Mouse (Mus musculus): ENCODE measurements around the gene Foxl1. TPM values are rescaled to one million over a fixed set of nuclear protein-coding genes. Genes with fewer than 3 reads are reported as not detected.

Foxl1 gene
- total RNA-seq (2021), result under 1 TPM in 1 of 2 experiments, not detected in 1; 0.29 TPM

DNA sequence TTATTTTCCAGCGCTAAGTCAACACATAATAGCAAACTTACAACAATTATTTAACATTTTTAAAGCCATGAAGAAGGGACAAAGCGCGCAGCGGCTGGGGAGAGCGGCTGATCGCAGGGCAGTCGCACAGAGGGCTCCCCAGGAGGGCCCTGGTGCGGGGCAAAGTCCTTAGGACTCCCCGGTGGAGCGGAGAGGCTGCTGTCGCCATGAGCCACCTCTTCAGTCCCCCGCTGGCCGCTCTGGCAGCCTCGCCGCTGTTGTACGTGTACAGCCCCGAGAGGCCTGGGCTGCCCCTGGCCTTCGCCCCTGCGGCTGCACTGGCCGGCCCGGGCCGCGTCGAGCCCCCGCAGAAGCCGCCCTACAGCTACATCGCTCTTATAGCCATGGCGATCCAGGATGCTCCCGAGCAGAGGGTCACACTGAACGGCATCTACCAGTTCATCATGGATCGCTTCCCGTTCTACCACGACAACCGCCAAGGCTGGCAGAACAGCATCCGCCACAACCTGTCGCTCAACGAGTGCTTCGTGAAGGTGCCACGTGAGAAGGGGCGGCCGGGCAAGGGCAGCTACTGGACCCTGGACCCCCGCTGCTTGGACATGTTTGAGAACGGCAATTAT, at the start of gene Foxl1:
Gene Foxl1, plus strand, starts transcription at position 185 of the 620 bp plus-strand sequence.
- intact Hi-C loops (cut with DNase I), result loop anchor here (5.0 kb wide), 1 partner anchor 264 kb away; no protein-coding TSS in a partner anchor
- DNase-seq (ENCODE audit: low spot score in 2 of 2), result no peak

GRCm38 (mm10) chr8:121078721-121079120, 49.0 kb upstream of the Foxl1 start:
- intact Hi-C loops (cut with DNase I), result loop anchor here (5.0 kb wide), 1 partner anchor 39 kb away; the partner anchor contains the start of gene Foxc2
- no peak for DNase-seq (ENCODE audit: low spot score in 2 of 2)

DNA sequence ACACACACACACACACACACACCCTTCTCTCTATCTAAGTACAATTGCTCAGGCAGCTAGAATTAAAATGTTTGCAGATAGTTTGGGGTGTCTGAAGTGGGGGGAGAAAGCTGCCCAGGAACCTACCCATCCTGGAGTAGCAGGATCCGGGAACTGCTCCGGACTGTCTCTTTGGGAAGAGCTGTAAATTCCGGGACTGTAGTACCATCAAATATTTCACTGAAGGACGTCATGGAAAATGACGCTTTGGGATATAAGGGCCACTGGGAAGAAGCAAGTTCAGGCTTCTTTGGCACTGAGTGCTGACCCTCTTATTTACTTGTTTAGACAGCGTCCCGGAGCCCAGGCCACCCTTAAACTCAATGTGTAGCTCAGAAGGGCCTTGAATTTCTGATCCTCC, 48.5 kb upstream of the Foxl1 start:
- DNase-seq (ENCODE audit: low spot score in 2 of 2), result no peak
- intact Hi-C loops (cut with DNase I), result loop anchor here (5.0 kb wide), 1 partner anchor 38 kb away; the partner anchor contains the start of gene Foxc2

- intact Hi-C loops (cut with DNase I), result loop anchor here (5.0 kb wide), 3 partner anchors 37 to 193 kb away; partner anchors contain the start of gene Foxc2
- no peak for DNase-seq (ENCODE audit: low spot score in 2 of 2)
Observed at GRCm38 (mm10) chr8:121079944-121080343, 47.8 kb upstream of the Foxl1 start.

GRCm38 (mm10) chr8:121080361-121081090, 47.2 kb upstream of the Foxl1 start:
- intact Hi-C loops (cut with DNase I), result loop anchor here (5.0 kb wide), 2 partner anchors 108 to 193 kb away; no protein-coding TSS in a partner anchor
- DNase-seq (ENCODE audit: low spot score in 2 of 2), result no peak

DNA sequence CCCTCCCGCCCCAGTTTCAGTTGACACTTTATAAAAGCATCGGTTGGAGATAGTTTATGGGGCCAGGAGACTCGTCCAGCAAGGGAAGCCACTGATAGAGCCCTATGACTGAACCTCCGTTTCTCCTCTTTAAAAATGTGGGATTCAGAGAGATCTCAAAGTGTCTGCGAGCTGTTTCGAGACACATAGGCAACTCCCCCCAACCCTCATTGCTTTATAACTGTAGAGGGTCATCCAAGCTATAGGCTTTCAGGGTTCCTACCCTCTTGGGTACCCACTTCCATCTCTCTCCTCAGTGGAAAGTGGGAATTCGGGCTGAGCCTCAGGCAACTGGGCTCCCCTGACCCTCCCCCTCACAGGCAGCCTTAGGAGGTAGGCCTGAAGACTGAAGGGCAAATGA, 46.3 kb upstream of the Foxl1 start:
- intact Hi-C loops (cut with DNase I), result loop anchor here (5.0 kb wide), 2 partner anchors 109 to 194 kb away; no protein-coding TSS in a partner anchor

DNA sequence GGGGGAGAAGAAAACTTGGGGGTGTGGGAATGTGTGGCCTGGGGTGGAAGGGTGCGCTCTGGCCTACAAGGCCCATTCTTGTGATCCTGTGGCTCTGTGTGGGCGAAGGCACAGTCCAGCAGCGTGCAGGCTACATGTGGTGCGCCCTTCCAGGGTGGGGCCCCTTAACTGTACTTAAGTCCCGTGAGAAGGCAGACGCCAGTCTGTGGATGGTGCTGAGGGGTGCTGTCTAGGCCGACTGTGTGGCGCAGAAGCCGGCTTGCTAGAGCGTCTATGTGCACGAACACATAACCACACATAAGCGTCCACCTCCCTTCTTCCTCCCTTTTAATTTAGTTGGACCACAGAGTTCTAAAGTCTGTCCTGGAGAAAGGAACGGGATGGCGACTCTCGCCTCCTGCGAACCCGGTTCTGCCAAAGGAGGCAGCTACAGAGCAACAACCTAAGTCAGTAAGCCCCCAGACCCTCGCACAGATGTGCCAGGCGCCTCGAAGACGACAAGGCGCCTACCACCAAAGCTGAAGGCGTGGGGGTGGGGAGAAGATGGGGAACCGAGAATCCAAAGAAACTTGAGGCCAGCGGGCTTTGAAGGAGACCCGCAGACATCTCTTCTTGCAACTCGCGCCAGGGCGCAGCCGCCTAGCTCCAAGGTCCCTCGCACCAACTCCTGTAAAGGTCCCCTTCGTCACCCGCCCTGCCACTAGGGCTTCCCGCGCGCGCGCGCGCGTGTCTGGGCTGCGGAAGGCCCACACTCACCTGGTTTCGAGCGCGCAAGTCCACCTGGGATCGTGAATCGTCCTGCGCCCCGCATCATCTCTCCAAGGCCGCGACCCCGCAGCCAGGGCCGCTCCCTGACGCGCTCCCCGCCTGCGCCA, 45.3 kb upstream of the Foxl1 start:
- intact Hi-C loops (cut with DNase I), result loop anchor here (5.0 kb wide), 2 partner anchors 110 to 195 kb away; no protein-coding TSS in a partner anchor
- no peak for DNase-seq (ENCODE audit: low spot score in 2 of 2)

More for the DNA sequence above, 46.3 kb upstream of the Foxl1 start:
- no peak for DNase-seq (ENCODE audit: low spot score in 2 of 2)

GRCm38 (mm10) chr8:121083093-121083935, 44.4 kb upstream of the Foxl1 start:
- DNase-seq (ENCODE audit: low spot score in 2 of 2), result peak; percentile 34 to 35
- intact Hi-C loops (cut with DNase I), result loop anchor here (5.0 kb wide), 2 partner anchors 111 to 196 kb away; no protein-coding TSS in a partner anchor

GRCm38 (mm10) chr8:121083936-121084209, 43.9 kb upstream of the Foxl1 start:
- no peak for DNase-seq (ENCODE audit: low spot score in 2 of 2)
- intact Hi-C loops (cut with DNase I), result loop anchor here (5.0 kb wide), 2 partner anchors 112 to 197 kb away; no protein-coding TSS in a partner anchor

GRCm38 (mm10) chr8:121084210-121084951, 43.4 kb upstream of the Foxl1 start, which contains the start of gene Foxf1:
TSS of gene Foxf1 (plus strand) at chr8:121084386.
- DNase-seq (ENCODE audit: low spot score in 2 of 2), result no peak
- intact Hi-C loops (cut with DNase I), result loop anchor here (5.0 kb wide), 2 partner anchors 112 to 197 kb away; no protein-coding TSS in a partner anchor

- intact Hi-C loops (cut with DNase I), result no loop called here
- DNase-seq (ENCODE audit: low spot score in 2 of 2), result no peak
Observed at GRCm38 (mm10) chr8:121085011-121085410, 42.7 kb upstream of the Foxl1 start.

GRCm38 (mm10) chr8:121085561-121085960, 42.2 kb upstream of the Foxl1 start:
- DNase-seq (ENCODE audit: low spot score in 2 of 2), result no peak
- intact Hi-C loops (cut with DNase I), result no loop called here

DNA sequence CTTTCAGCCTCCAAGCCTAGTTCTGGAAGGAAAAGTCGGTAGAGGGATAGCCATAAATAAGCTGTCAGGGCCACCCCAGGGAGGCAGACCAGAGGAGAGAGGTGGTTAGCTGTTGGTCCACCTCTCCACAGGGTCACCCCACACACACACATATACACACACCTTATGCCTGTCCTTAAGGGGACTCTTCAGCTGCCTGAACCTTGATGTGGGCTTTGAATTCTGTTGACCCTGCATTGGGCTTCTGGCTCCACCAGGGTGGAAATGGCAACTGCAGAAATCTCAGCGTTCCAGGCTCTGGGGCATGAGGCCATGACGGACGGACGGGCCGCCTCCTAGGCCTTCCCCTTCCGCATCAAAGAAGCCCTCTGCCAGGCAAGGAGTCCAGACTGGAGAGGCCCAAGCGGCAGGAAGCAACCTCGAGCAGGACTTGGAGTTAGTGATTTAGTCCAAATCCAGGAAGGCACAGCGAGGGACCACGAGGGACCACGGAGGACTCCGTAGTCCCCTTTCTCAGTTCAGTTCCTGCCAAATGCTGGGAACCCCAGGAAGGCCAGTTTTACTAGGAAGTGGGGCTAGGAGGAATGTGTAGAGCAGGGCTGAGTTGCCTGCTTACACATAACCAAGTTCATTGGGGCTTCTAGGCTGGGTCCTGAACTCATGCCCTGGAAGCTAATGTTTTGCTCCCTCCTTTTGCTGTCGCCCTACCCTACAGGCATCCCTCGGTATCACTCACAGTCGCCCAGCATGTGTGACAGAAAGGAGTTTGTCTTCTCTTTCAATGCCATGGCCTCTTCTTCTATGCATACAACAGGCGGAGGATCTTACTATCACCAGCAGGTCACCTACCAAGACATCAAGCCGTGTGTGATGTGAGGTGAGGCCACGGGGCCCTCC, 41.5 kb upstream of the Foxl1 start:
- DNase-seq (ENCODE audit: low spot score in 2 of 2), result no peak
- intact Hi-C loops (cut with DNase I), result no loop called here

GRCm38 (mm10) chr8:121088281-121088680, 39.5 kb upstream of the Foxl1 start:
- intact Hi-C loops (cut with DNase I), result no loop called here
- DNase-seq (ENCODE audit: low spot score in 2 of 2), result no peak

GRCm38 (mm10) chr8:121088871-121089630, 38.7 kb upstream of the Foxl1 start:
- intact Hi-C loops (cut with DNase I), result no loop called here
- no peak for DNase-seq (ENCODE audit: low spot score in 2 of 2)

DNA sequence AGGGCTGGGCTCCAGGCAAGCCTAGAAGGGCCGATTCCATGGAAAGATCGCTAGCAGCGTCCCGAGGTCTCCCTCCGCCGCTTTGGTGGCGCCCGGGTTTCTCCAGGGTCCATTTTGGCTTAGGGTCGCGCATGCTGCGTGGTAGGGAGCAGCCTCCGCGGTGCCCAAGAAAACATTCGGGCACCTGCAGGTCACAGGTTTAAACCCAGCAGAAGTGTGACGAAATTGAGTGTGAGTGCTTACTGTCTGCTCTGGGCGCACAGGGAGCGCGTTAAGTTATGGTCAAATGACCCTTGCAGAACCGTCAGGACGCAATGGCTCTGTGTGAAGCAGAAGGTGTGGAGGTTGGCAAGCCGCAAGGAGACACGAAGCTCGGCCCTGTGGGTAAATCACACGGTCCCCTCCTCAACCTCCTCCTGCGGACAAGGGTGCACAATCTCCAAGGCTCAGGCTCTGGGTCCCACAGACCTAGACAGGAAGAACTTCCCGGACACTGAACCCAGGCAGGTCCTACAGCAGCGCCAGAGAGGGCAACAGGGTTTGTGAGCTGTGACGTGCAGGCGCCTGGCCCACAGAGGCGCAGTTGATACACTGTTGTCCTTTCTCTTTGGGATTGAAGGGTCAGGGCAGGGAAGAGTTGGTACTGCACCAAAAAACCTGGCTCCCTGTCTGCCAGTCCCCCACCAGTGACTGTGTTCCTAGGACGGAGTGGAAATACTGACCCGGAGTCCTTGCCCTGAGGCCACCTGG, 37.9 kb upstream of the Foxl1 start:
- intact Hi-C loops (cut with DNase I), result loop anchor here (5.0 kb wide), 1 partner anchor 413 kb away; no protein-coding TSS in a partner anchor
- no peak for DNase-seq (ENCODE audit: low spot score in 2 of 2)

Measured in left cerebral cortex, postnatal 36 days (tissue).